Mouse (Mus musculus): Measurements from ENCODE around the gene Aldh8a1. TPM values are rescaled to one million over a fixed set of nuclear protein-coding genes. Genes with fewer than 3 reads are reported as not detected.

The Aldh8a1 gene
- polyA plus RNA-seq, 2 experiments, result 11.6 to 21.5 TPM

DNA sequence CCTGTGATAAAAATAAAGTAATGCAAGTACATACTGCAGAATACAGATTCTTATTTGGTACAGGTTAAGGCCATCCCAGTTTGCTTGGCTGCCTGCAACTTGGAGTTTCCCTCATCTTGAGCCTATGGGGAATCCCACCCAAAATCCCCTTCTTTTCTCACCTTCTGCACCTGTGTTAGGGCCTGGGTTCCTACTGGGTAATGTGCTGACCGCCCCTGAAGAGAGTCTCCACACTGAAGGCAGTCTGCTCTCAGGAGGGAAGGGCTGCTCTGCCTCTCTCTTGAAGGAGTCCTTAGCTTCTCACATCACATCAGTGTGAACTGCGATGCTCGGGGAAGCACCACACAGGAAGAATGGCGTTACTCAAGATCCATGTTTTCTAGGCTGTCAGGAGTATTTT is 11.2 kb upstream of the Aldh8a1 start:
- Histone ChIP-seq H3K9me3 (ENCODE audit: control insufficient read depth, low read length) (no peaks in the 10 kb centered on the region), H3K9ac (replicated peaks) (no peak overlapping the region), H3K27ac (no peak overlapping the region), H3K36me3 (replicated peaks; ENCODE audit: control insufficient read depth, insufficient read depth, low read depth) (peaks cover 40% of the 10 kb centered on the region), H3K4me1 (replicated peaks; ENCODE audit: control insufficient read depth in 2 of 2, insufficient read depth in 2 of 2, low read length in 1 of 2) (no peaks in the 10 kb centered on the region), H3K4me3 (ENCODE audit: insufficient read depth in 1 of 2, low read depth in 2 of 2, low read length in 2 of 2) (no peak overlapping the region), H3K4me2 (ENCODE audit: low read depth) (no peak overlapping the region), H3K27me3 (ENCODE audit: control insufficient read depth, insufficient read depth, low read length) (no peaks in the 10 kb centered on the region)
- TF ChIP-seq EP300 (IDR thresholded peaks at IDR 0.05; ENCODE audit: low read depth) (no peak), CTCF (IDR thresholded peaks at IDR 0.05; ENCODE audit: low read depth) (no peak)
- ATAC-seq (ENCODE audit: insufficient read depth), result no peak
- DNase-seq (ENCODE audit: low read depth in 3 of 3, low spot score in 3 of 3), result no peak
- 63% methylated on average over 4 of the region's 4 CpGs for WGBS (ENCODE audit: insufficient replicate concordance)

DNA sequence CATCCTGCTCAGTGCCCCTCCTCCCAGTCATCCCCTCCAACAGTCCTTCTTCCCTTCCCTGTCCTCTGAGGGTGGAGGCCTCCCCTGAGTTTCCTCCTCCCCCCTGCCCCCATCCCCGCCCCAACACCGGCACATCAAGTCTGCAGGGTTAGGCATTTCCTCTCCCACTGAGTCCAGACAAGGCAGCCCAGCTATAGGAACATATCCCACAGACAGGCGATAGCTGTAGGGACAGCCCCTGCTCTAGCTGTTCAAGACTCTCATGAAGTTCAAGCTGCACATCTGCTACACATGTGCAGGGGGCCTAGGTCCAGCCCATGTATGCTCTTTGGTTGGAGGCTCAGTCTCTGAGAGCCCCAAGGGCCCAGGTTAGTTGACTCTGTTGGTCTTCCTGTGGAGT is 10.6 kb upstream of the Aldh8a1 start:
- H3K36me3 ChIP-seq (replicated peaks; ENCODE audit: control insufficient read depth, insufficient read depth, low read depth), result peaks cover 40% of the 10 kb centered on the region
- H3K4me2 ChIP-seq (ENCODE audit: low read depth), result no peak overlapping the region
- 61% methylated on average over 3 of the region's 3 CpGs for WGBS (ENCODE audit: insufficient replicate concordance)
- ATAC-seq (ENCODE audit: insufficient read depth) (no peak), DNase-seq (ENCODE audit: low read depth in 3 of 3, low spot score in 3 of 3) (no peak)
- no peak overlapping the region for H3K4me3 ChIP-seq (ENCODE audit: insufficient read depth in 1 of 2, low read depth in 2 of 2, low read length in 2 of 2)
- no peaks in the 10 kb centered on the region for H3K9me3 ChIP-seq (ENCODE audit: control insufficient read depth, low read length)
- H3K27ac ChIP-seq, result no peak overlapping the region
- TF ChIP-seq EP300 (IDR thresholded peaks at IDR 0.05; ENCODE audit: low read depth), result no peak
- no peak for TF ChIP-seq CTCF (IDR thresholded peaks at IDR 0.05; ENCODE audit: low read depth)
- H3K4me1 ChIP-seq (replicated peaks; ENCODE audit: control insufficient read depth in 2 of 2, insufficient read depth in 2 of 2, low read length in 1 of 2), result no peaks in the 10 kb centered on the region
- no peak overlapping the region for H3K9ac ChIP-seq (replicated peaks)
- H3K27me3 ChIP-seq (ENCODE audit: control insufficient read depth, insufficient read depth, low read length), result no peaks in the 10 kb centered on the region

DNA sequence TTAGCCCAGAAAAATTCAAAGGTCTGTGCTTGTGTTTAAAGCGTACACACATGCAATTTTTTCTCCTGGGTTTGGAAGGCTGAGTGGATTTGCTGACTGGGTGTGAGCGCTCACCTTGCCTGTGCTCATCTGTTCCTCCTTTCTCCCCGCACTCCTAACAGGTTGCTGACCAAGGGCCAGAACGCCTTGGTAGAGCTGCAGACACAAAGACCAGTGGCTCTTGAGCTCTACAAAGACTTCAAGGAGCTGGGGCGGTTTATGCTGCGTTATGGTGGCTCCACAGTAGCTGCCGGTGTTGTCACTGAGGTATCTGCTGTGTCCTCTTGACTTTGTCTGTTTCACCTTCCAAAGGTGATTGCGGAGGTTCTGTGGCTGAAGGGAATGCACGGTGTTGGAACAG is 9.6 kb upstream of the Aldh8a1 start:
- Histone ChIP-seq H3K9ac (replicated peaks) (no peak overlapping the region), H3K27me3 (ENCODE audit: control insufficient read depth, insufficient read depth, low read length) (no peaks in the 10 kb centered on the region), H3K4me2 (ENCODE audit: low read depth) (no peak overlapping the region), H3K9me3 (ENCODE audit: control insufficient read depth, low read length) (no peaks in the 10 kb centered on the region), H3K36me3 (replicated peaks; ENCODE audit: control insufficient read depth, insufficient read depth, low read depth) (peaks cover 40% of the 10 kb centered on the region), H3K4me1 (replicated peaks; ENCODE audit: control insufficient read depth in 2 of 2, insufficient read depth in 2 of 2, low read length in 1 of 2) (no peaks in the 10 kb centered on the region), H3K4me3 (ENCODE audit: insufficient read depth in 1 of 2, low read depth in 2 of 2, low read length in 2 of 2) (no peak overlapping the region), H3K27ac (no peak overlapping the region)
- no peak for TF ChIP-seq EP300 (IDR thresholded peaks at IDR 0.05; ENCODE audit: low read depth)
- TF ChIP-seq CTCF (IDR thresholded peaks at IDR 0.05; ENCODE audit: low read depth), result no peak
- 88% methylated on average over 9 of the region's 9 CpGs for WGBS (ENCODE audit: insufficient replicate concordance)
- ATAC-seq (ENCODE audit: insufficient read depth) (no peak), DNase-seq (ENCODE audit: low read depth in 3 of 3, low spot score in 3 of 3) (no peak)

DNA sequence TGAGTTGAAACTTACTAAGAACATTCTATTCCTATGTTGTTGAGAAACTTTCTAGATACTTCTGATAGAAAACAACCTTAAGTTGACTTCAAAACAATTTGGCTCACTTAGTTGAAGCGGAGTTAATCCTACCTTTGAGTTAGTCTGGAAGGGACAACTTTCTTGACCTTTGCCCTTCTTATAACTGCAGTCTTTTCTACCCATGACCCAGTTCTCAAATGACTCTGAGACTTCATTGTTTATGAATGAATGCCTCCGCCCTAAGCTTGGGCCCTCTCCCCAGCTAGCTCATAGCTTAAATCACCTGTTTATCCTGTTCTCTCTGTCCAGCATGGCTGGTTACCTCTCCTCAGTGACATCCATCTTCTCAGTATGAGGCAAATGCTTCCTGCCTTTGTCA is 7.5 kb upstream of the Aldh8a1 start:
- Histone ChIP-seq H3K27ac (no peak overlapping the region), H3K27me3 (ENCODE audit: control insufficient read depth, insufficient read depth, low read length) (no peaks in the 10 kb centered on the region), H3K9me3 (ENCODE audit: control insufficient read depth, low read length) (no peaks in the 10 kb centered on the region), H3K4me2 (ENCODE audit: low read depth) (no peak overlapping the region), H3K4me3 (ENCODE audit: insufficient read depth in 1 of 2, low read depth in 2 of 2, low read length in 2 of 2) (no peak overlapping the region), H3K4me1 (replicated peaks; ENCODE audit: control insufficient read depth in 2 of 2, insufficient read depth in 2 of 2, low read length in 1 of 2) (no peaks in the 10 kb centered on the region), H3K36me3 (replicated peaks; ENCODE audit: control insufficient read depth, insufficient read depth, low read depth) (peaks cover 33% of the 10 kb centered on the region), H3K9ac (replicated peaks) (no peak overlapping the region)
- 77% methylated on average over 2 of the region's 2 CpGs for WGBS (ENCODE audit: insufficient replicate concordance)
- TF ChIP-seq EP300 (IDR thresholded peaks at IDR 0.05; ENCODE audit: low read depth) (no peak), CTCF (IDR thresholded peaks at IDR 0.05; ENCODE audit: low read depth) (no peak)
- ATAC-seq (ENCODE audit: insufficient read depth) (no peak), DNase-seq (ENCODE audit: low read depth in 3 of 3, low spot score in 3 of 3) (no peak)

- Histone ChIP-seq H3K4me3 (ENCODE audit: insufficient read depth in 1 of 2, low read depth in 2 of 2, low read length in 2 of 2) (no peak overlapping the region), H3K36me3 (replicated peaks; ENCODE audit: control insufficient read depth, insufficient read depth, low read depth) (peaks cover 18% of the 10 kb centered on the region; the same call in 1 of the 2 replicates), H3K4me2 (ENCODE audit: low read depth) (no peak overlapping the region), H3K9ac (replicated peaks) (no peak overlapping the region), H3K27ac (no peak overlapping the region), H3K4me1 (replicated peaks; ENCODE audit: control insufficient read depth in 2 of 2, insufficient read depth in 2 of 2, low read length in 1 of 2) (no peaks in the 10 kb centered on the region), H3K9me3 (ENCODE audit: control insufficient read depth, low read length) (no peaks in the 10 kb centered on the region), H3K27me3 (ENCODE audit: control insufficient read depth, insufficient read depth, low read length) (no peaks in the 10 kb centered on the region)
- ATAC-seq (ENCODE audit: insufficient read depth), result no peak
- no peak for TF ChIP-seq EP300 (IDR thresholded peaks at IDR 0.05; ENCODE audit: low read depth)
- 79% methylated on average over 6 of the region's 6 CpGs for WGBS (ENCODE audit: insufficient replicate concordance)
- no peak for DNase-seq (ENCODE audit: low read depth in 3 of 3, low spot score in 3 of 3)
These were observed 4.8 kb upstream of the Aldh8a1 start for GRCm38 (mm10) chr10:21372271-21372670.
